Mouse (Mus musculus) left cerebral cortex, postnatal 25 days (tissue): ENCODE measurements around the gene Itpkc. TPM values are rescaled to one million over a fixed set of nuclear protein-coding genes. Genes with fewer than 3 reads are reported as not detected.

ENCODE experiments used
- microRNA-seq, 2 experiments: library from miRNA; unstranded; fragments of <30 nt; microRNA quantifications; one replicate each; pipeline ENCODE4 v1.2.0; 2022
- total RNA-seq, 2 experiments: library from RNA; stranded (reverse); gene quantifications; 2 replicates each; pipeline ENCODE4 v1.2.3; 2021

Itpkc gene
- total RNA-seq, 2 experiments from 2014 or later = 7.5 to 8.8 TPM

Small RNAs within 50 kb of the gene (microRNA-seq; reads per million reads assigned to microRNA genes)
- gene Mir1191 (0.25 to 0.34 reads per million in 2 experiments), gene Mir3101 (0.67 to 0.99 reads per million in 2 experiments)

Other genes starting within 250 kb of the Itpkc start
- gene Cyp2a12, start 199.6 kb downstream of the Itpkc start, total RNA-seq = not detected
- gene Cyp2f2, start 108.8 kb downstream of the Itpkc start, total RNA-seq = under 1 TPM in 1 of 2 experiments, not detected in 1; 0.41 TPM
- not detected for gene Cyp2t4, start 74.9 kb downstream of the Itpkc start, total RNA-seq
- gene Egln2, start 61.9 kb downstream of the Itpkc start, total RNA-seq = 100 to 1,000 TPM in 1 of 2 experiments, 10 to 100 TPM in 1; 98.1 to 101 TPM
- 10 to 100 TPM; 85.3 to 91.2 TPM for gene Rab4b, start 49.8 kb downstream of the Itpkc start, total RNA-seq
- not detected for gene Gm21983, start 47.6 kb downstream of the Itpkc start, total RNA-seq
- gene Mia, start 47.5 kb downstream of the Itpkc start, total RNA-seq = 1 to 10 TPM in 1 of 2 experiments, under 1 TPM in 1; 0.62 to 1.7 TPM
- 10 to 100 TPM; 21.0 to 25.2 TPM for gene BC024978, start 32.9 kb downstream of the Itpkc start, total RNA-seq
- 10 to 100 TPM; 81.9 to 85.2 TPM for gene Snrpa, start 32.4 kb downstream of the Itpkc start, total RNA-seq
- gene Coq8b, start 4.4 kb upstream of the Itpkc start, total RNA-seq = 10 to 100 TPM; 32.5 to 37.2 TPM
- 100 to 1,000 TPM; 119 to 130 TPM for gene Numbl, start 29.8 kb upstream of the Itpkc start, total RNA-seq
- gene Ltbp4, start 109.0 kb upstream of the Itpkc start, total RNA-seq = 10 to 100 TPM; 46.7 to 50.4 TPM
- 10 to 100 TPM; 21.7 to 31.2 TPM for gene Shkbp1, start 127.4 kb upstream of the Itpkc start, total RNA-seq
- not detected for gene Gm20479, start 128.8 kb upstream of the Itpkc start, total RNA-seq
- gene Sptbn4, start 219.0 kb upstream of the Itpkc start, total RNA-seq = 100 to 1,000 TPM; 132 to 139 TPM
- gene Blvrb, start 219.3 kb upstream of the Itpkc start, total RNA-seq = 10 to 100 TPM; 12.0 to 15.9 TPM
- 1 to 10 TPM; 2.8 to 4.6 TPM for gene Sertad3, start 245.1 kb upstream of the Itpkc start, total RNA-seq